Mouse (Mus musculus) heart, postnatal 25 days (tissue): ENCODE data around the gene Rabgap1l. TPM values are rescaled to one million over a fixed set of nuclear protein-coding genes. Genes with fewer than 3 reads are reported as not detected.

Experiments used
- DNase-seq: peaks from one replicate; pipeline ENCODE4 v3.0.0; 2022; ENCODE audit warnings: low spot score
- intact Hi-C: fragments of 180-260 bp; cut with DNase I; formaldehyde crosslinking; loops from one replicate; pipeline ENCODE4 v1.15.1; 2025
- microRNA-seq: library from miRNA; unstranded; fragments of <30 nt; microRNA quantifications from one replicate; pipeline ENCODE4 v1.2.0, GENCODE M21; 2022
- total RNA-seq, 2 experiments: library from RNA; stranded (reverse); gene quantifications; 2 replicates each; pipeline ENCODE4 v1.2.3; 2021

Rabgap1l gene
- total RNA-seq, 2 experiments from 2014 or later = 73.7 to 84.1 TPM

GRCm38 (mm10) chr1:160176903-160177302, 616.1 kb downstream of the Rabgap1l start:
- DNase-seq = no peak
- intact Hi-C loops = no loop called here

Small RNA genes within 50 kb of the gene (microRNA-seq; reads per million reads assigned to microRNA genes)
- 1.9 reads per million for gene Mir1927

Other genes starting within 250 kb of the Rabgap1l start
- 10 to 100 TPM; 39.5 to 49.1 TPM for gene Rc3h1, start 113.2 kb upstream of the Rabgap1l start, total RNA-seq
- under 1 TPM; 0.26 to 0.34 TPM for gene Serpinc1, start 185.4 kb upstream of the Rabgap1l start, total RNA-seq
- gene Zbtb37, start 241.6 kb upstream of the Rabgap1l start, total RNA-seq = 10 to 100 TPM; 10.3 to 12.0 TPM